Mouse (Mus musculus): Measurements from ENCODE around the gene Tor1aip2. TPM values are rescaled to one million over a fixed set of nuclear protein-coding genes. Genes with fewer than 3 reads are reported as not detected.
"Not testable (repeated sequence)": the region's sequence is repeated elsewhere in the genome, so short reads cannot be mapped to it uniquely, and the experiment has no call there.

The Tor1aip2 gene
- total RNA-seq, 2 experiments from 2014 or later, result 46.2 to 52.5 TPM

GRCm38 (mm10) chr1:156039989-156040388 lies 4.8 kb downstream of the Tor1aip2 start:
- DNase-seq, result not testable (repeated sequence)
- intact Hi-C loops (cut with DNase I), result loop anchor here (10.0 kb wide), 1 partner anchor 225 kb away; the partner anchor contains the start of gene Qsox1

- intact Hi-C loops (cut with DNase I), result no loop called here
- peak; percentile 91 to 92 for DNase-seq
These were observed 5.7 kb downstream of the Tor1aip2 start for GRCm38 (mm10) chr1:156040731-156041401.

- intact Hi-C loops (cut with DNase I), result no loop called here
- no peak for DNase-seq
These were observed 6.4 kb downstream of the Tor1aip2 start for GRCm38 (mm10) chr1:156041451-156042241.

GRCm38 (mm10) chr1:156042481-156042880 lies 7.3 kb downstream of the Tor1aip2 start:
- intact Hi-C loops (cut with DNase I), result no loop called here
- no peak for DNase-seq

DNA sequence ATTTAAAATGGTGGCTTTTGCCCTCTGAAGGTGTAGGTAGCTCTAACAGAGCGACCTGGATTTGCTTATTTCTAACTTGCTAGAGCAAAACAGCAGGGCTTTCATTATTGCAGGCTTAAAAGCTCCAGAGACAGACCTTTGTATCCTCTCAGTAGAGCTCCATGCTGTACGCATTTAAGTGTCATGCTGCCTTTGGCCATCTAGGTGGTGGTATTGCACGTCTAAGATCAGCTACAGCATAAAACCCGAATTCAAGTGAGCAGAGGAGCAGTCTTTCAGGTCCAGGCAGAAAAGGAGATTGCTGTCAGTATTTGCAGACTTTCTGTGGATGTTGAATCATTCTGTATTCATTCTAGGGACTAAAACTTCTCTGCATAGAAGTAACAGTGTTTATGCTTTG lies 7.8 kb downstream of the Tor1aip2 start:
- DNase-seq, result peak; percentile 32 to 47
- intact Hi-C loops (cut with DNase I), result no loop called here

- no peak for DNase-seq
- intact Hi-C loops (cut with DNase I), result no loop called here
These were observed 9.0 kb downstream of the Tor1aip2 start for GRCm38 (mm10) chr1:156044211-156044611.

GRCm38 (mm10) chr1:156046688-156047087 lies 11.5 kb downstream of the Tor1aip2 start:
- no peak for DNase-seq
- intact Hi-C loops (cut with DNase I), result no loop called here

DNA sequence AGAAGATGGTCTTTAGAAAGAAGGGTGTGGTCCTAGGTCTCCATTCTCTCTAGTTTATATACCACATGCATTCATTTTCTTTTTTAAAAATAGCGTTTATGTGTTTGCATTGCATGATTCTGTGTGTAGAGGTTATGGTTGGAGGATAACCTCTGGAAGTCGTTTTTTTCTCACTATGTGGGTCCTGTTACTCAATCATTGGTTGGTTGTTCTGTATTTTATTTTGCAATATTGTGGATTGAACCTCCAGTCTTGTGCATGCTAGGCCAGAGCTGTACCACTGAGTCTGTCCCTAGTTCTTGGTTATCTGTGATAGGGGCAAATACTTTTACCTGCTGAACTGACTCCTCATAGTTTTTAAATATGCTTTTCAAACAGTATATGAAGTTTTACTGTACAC lies 23.0 kb downstream of the Tor1aip2 start:
- no peak for DNase-seq
- intact Hi-C loops (cut with DNase I), result no loop called here

DNA sequence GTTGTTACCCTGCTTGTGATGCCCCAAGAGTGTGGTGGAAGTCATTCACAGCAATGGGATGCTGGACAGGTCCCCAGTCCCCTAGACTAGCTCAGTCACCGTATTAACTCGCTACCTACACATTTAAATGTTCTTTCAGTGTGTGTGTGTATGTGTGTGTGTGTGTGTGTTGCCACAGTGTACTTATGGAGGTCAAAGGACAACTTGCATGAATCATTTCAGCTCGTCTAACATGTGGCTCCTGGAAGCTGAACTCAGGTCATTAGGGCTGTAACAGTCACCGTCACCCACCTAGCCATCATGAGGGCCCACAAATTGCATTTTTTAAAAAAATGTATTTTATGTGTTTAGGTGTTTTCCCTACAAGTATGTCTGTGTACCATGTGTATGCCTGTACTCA lies 27.0 kb downstream of the Tor1aip2 start:
- no peak for DNase-seq
- intact Hi-C loops (cut with DNase I), result no loop called here

DNA sequence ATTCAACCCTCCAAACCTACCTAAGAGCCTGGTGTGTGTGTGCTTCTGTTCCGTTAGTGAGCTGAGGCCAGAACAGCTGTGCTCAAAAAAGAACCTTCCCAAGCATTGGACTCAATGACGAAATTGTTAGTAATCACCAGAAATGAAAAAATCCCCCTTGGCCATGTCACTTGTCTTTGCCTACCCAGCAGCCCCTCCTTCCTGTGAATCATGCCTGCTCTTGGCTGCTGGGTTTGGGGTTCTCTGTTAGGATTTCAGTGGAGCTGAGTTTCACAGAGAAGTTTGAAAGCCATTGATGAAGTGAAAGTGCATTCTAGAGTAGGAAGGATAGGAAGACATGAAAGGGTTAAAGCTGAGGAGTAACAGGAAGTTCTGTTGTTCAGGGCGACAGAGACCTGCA lies 30.9 kb downstream of the Tor1aip2 start:
- intact Hi-C loops (cut with DNase I), result no loop called here
- DNase-seq, result no peak

DNA sequence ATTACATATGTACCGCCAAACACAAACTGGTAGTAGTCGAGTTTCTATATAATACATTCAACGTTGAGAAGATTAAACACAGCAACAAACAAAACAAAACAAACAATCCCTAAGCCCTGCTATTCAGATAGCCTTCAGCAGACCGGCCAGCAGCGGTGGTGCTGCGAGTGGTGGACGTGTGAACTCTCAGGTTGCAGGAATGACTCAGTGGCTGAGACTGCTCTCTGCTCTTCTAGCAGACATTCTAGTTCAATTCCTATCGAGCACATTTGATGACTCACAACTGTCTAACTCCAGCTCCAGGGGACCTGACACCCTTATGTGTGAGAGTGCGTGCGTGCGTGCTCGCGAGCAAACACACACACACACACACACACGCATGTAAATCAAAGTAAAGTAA lies 34.9 kb downstream of the Tor1aip2 start:
- DNase-seq, result no peak
- intact Hi-C loops (cut with DNase I), result no loop called here

DNA sequence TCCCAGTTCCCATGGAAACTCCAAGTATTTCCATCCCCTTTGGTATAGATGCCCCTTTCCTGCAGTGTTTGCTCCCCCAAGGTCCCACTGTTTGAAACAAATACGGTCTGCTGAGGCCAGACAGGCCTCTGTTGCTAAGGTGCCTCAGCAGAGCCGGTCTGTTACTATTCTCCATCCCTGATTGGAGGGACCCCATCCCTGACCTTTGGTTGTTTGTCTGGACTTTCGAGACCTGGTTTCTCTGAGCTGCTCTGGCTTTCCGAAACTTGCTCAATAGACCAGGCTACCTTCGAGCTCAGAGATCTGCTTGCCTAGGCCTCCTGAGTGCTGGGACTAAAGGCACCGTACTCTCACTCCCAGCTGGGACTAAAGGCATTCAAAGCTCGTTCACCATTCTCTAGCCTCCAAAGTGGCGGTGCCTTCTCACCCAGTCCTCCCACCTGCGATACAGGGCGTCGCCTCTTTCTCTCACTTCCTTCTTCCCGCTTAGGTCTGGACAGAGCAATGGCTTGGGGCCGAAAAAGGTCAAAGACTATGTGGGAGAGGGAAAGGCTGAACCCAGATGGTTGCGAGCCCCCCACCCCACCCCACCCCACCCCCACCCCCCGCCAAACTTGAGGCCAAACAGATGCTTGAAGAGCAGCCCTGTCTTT lies 38.1 kb downstream of the Tor1aip2 start:
- intact Hi-C loops (cut with DNase I), result no loop called here
- DNase-seq, result no peak

GRCm38 (mm10) chr1:156074575-156074974 lies 39.4 kb downstream of the Tor1aip2 start:
- DNase-seq, result no peak
- intact Hi-C loops (cut with DNase I), result no loop called here

DNA sequence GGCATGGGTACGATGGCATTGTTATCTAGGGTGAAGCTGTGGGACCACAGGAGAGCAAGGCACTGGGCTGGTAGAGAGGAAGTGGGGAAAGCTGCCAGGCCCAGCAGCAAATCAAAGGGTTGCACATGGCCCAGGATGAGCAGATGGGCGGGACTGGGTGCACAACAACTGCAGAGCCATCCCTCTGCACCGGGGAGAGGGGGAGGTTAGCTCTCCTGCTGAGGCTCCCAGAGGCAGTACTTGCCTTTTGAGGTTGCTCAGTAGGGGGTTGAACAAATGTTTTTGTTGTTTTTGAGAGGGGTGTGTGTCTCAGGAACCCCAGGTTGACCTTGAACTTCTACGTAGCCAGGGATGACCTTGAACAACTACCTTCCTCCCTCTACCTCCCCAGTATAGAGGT lies 41.3 kb downstream of the Tor1aip2 start:
- no peak for DNase-seq
- intact Hi-C loops (cut with DNase I), result no loop called here

DNA sequence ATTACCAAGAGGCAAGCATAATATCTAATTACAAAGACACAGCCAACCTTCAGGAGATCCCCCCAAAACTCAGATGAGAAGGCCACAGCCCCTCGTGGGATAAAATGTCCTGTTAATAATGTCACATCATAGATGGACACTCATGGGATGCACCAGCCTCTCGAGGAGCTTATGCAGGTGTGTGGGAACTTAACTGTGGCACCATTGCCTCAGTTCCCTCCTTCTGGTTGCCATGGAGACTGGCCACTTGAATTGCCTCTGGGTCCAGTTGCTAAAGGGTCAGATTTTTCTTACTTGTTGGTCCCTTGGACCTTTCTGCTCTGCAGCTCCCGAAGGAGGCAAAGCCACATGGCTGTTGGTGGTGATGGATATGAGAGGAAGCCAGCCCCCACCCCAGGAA lies 42.5 kb downstream of the Tor1aip2 start:
- intact Hi-C loops (cut with DNase I), result no loop called here
- no peak for DNase-seq

DNA sequence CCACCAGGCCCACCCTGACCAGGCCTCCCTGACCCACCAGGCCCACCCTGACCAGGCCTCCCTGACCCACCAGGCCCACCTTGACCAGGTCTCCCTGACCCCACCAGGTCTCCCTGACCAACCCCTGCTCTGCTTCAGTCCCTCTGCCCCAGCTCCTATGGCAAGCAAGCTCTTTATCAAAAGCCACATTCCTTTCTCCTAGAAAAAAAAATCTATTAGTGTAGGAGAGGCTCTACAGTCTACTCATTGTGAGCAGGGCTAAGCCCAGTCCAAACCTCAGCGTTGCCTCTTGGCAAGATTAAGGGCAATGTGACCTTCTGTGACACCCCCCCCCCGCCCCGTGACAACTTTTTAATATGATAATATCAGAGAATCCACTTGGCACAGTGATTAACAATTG lies 49.4 kb downstream of the Tor1aip2 start:
- DNase-seq, result no peak
- intact Hi-C loops (cut with DNase I), result loop anchor here (5.0 kb wide), 1 partner anchor 453 kb away; no protein-coding TSS in a partner anchor

- DNase-seq, result peak; percentile 9 to 35
- intact Hi-C loops (cut with DNase I), result loop anchor here (1.0 to 5.0 kb wide), 3 partner anchors 143 to 452 kb away; no protein-coding TSS in a partner anchor
These were observed 50.6 kb downstream of the Tor1aip2 start for GRCm38 (mm10) chr1:156085770-156086169.

GRCm38 (mm10) chr1:156087586-156087985 lies 52.4 kb downstream of the Tor1aip2 start:
- no peak for DNase-seq
- intact Hi-C loops (cut with DNase I), result loop anchor here (2.0 to 5.0 kb wide), 2 partner anchors 141 to 450 kb away; no protein-coding TSS in a partner anchor

DNA sequence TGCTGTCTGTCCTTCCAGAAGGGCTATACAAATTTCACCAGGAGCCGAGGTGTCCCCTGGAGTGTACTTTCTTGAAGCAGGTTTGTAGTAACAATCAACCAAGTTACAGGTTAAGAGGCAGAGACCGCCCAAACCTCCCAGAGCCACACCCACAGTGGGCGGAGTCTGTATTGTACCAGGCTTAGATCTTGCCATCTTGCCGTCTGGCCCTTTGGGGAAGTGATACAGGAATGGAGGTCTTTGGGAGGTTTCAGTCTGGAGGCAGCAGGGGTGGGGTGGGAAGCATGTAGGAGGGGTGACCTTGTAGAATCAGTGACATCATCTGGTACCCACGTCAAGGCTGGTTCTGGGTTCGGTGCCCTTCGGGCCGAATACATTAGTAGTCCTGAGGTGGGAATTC lies 54.4 kb downstream of the Tor1aip2 start:
- intact Hi-C loops (cut with DNase I), result loop anchor here (5.0 kb wide), 1 partner anchor 448 kb away; no protein-coding TSS in a partner anchor
- DNase-seq, result no peak

GRCm38 (mm10) chr1:156090042-156090441 lies 54.8 kb downstream of the Tor1aip2 start:
- intact Hi-C loops (cut with DNase I), result no loop called here
- no peak for DNase-seq

DNA sequence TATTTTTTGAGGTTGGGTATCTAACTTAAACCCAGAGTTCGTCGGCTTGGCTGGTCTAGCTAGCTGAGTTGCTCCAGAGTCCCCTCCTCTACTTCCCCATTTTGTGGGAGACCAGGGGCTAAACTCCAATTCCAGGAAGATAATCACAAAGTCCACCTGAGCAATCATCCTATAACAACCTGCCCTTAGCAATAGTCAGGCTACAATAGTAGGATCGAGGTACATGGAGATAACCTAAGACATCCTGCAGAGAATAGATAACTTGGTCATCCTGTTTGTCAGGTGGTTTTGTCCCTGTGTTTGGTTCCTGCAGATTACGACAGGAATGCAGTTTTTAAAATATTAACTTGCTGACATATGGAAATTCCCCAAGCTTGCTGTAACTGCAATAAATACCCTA lies 56.6 kb downstream of the Tor1aip2 start:
- intact Hi-C loops (cut with DNase I), result no loop called here
- DNase-seq, result no peak

All from heart, postnatal 36 days (tissue).